Comparison of ENCODE assay signal across 8 mouse cellular contexts in genomic region chr10:95415533-95416360, GRCm38 (mm10). TPM values are rescaled to one million over a fixed set of nuclear protein-coding genes. Genes with fewer than 3 reads are reported as not detected.
DNase-seq lines count a peak whose midpoint lies in the region; ATAC-seq and TF ChIP-seq lines count a peak whose summit lies in the region.

No protein-coding gene starts in this region.

- peaks cover 39% of the 10 kb centered on the region for H3K27me3 ChIP-seq in embryonic facial prominence, embryonic 10.5 days (replicated peaks; ENCODE audit: low read depth, poor library complexity, severe bottlenecking)
- peaks cover 52% of the 10 kb centered on the region for H3K27me3 ChIP-seq in liver, embryonic 13.5 days
- 0 out of 2 replicates have a peak, but pooled peaks cover 6% of the 10 kb centered on the region for H3K27me3 ChIP-seq in neural tube, embryonic 13.5 days
- H3K27me3 ChIP-seq in thymus, adult 2 months (ENCODE audit: control insufficient read depth, insufficient read depth, low read length) = peaks cover 23% of the 10 kb centered on the region

- peak; percentile 21 for ATAC-seq in liver, embryonic 13.5 days (ENCODE audit: low read depth)
- ATAC-seq in neural tube, embryonic 13.5 days (ENCODE audit: low read depth) = peak; percentile 21

- peak overlapping the region; percentile 79 for H3K9ac ChIP-seq in liver, embryonic 13.5 days
- H3K9ac ChIP-seq in neural tube, embryonic 13.5 days = peak overlapping the region; percentile 94

- peak overlapping the region; percentile 92 for H3K27ac ChIP-seq in embryonic facial prominence, embryonic 10.5 days (replicated peaks)
- H3K27ac ChIP-seq in liver, embryonic 13.5 days = no peak overlapping the region
- H3K27ac ChIP-seq in neural tube, embryonic 13.5 days (replicated peaks) = peak overlapping the region; percentile 95
- no peak overlapping the region for H3K27ac ChIP-seq in thymus, adult 2 months (ENCODE audit: control insufficient read depth, insufficient read depth, low read length)

- H3K9me3 ChIP-seq in embryonic facial prominence, embryonic 10.5 days = no peaks in the 10 kb centered on the region
- H3K9me3 ChIP-seq in liver, embryonic 13.5 days (replicated peaks) = no peaks in the 10 kb centered on the region
- no peaks in the 10 kb centered on the region for H3K9me3 ChIP-seq in neural tube, embryonic 13.5 days

- peaks cover 39% of the 10 kb centered on the region for H3K4me1 ChIP-seq in embryonic facial prominence, embryonic 10.5 days
- H3K4me1 ChIP-seq in liver, embryonic 13.5 days (replicated peaks) = peaks cover 38% of the 10 kb centered on the region
- H3K4me1 ChIP-seq in neural tube, embryonic 13.5 days (replicated peaks) = peaks cover 28% of the 10 kb centered on the region
- peaks cover 28% of the 10 kb centered on the region for H3K4me1 ChIP-seq in thymus, adult 2 months (replicated peaks; ENCODE audit: control insufficient read depth, insufficient read depth, low read length)

- WGBS in embryonic facial prominence, embryonic 10.5 days = under 1% methylated on average over 65 of the region's 65 CpGs
- under 1% methylated on average over 61 of the region's 65 CpGs for WGBS in liver, embryonic 13.5 days (ENCODE audit: insufficient replicate concordance)
- under 1% methylated on average over 62 of the region's 65 CpGs for WGBS in neural tube, embryonic 13.5 days
- WGBS in thymus, adult 2 months = under 1% methylated on average over 65 of the region's 65 CpGs

- peak overlapping the region; percentile 83 for H3K4me3 ChIP-seq in embryonic facial prominence, embryonic 10.5 days
- H3K4me3 ChIP-seq in liver, embryonic 13.5 days (replicated peaks) = peak overlapping the region; percentile 70
- peak overlapping the region; percentile 87 for H3K4me3 ChIP-seq in neural tube, embryonic 13.5 days
- H3K4me3 ChIP-seq in thymus, adult 2 months (ENCODE audit: control insufficient read depth, insufficient read depth, low read length) = peak overlapping the region; percentile 48

- no peak for TF ChIP-seq CTCF in thymus, adult 2 months (IDR thresholded peaks at IDR 0.05; ENCODE audit: borderline replicate concordance, control insufficient read depth, extremely low read depth, insufficient read depth, low read length, poor library complexity)

- H3K4me2 ChIP-seq in liver, embryonic 13.5 days = peak overlapping the region; percentile 98
- peak overlapping the region; percentile 89 for H3K4me2 ChIP-seq in neural tube, embryonic 13.5 days

- peak; percentile 58 to 62 for DNase-seq in B cell, adult 2 months
- DNase-seq in adrenal gland, adult (ENCODE audit: inconsistent age in 2 of 2, low spot score in 1 of 2) = peak; percentile 62 to 87
- peak; percentile 75 for DNase-seq in embryonic facial prominence, embryonic 10.5 days (ENCODE audit: low spot score)
- DNase-seq in heart, adult 9 months (ENCODE audit: low spot score in 2 of 2) = peak; percentile 60 to 75
- peak; percentile 40 for DNase-seq in kidney, adult 9 months
- DNase-seq in liver, embryonic 13.5 days = peak; percentile 26
- DNase-seq in thymus, adult 2 months = peak; percentile 43

- no peaks in the 10 kb centered on the region for H3K36me3 ChIP-seq in embryonic facial prominence, embryonic 10.5 days (replicated peaks)
- H3K36me3 ChIP-seq in liver, embryonic 13.5 days = no peaks in the 10 kb centered on the region
- 0 out of 2 replicates have a peak, but pooled peaks cover 8% of the 10 kb centered on the region for H3K36me3 ChIP-seq in neural tube, embryonic 13.5 days
- no peaks in the 10 kb centered on the region for H3K36me3 ChIP-seq in thymus, adult 2 months (ENCODE audit: control insufficient read depth, insufficient read depth, low read length)

- no peak for TF ChIP-seq POLR2A in thymus, adult 2 months (IDR thresholded peaks at IDR 0.05; ENCODE audit: control insufficient read depth, extremely low read depth, insufficient read depth, low read length, poor library complexity)

RNA-seq across cellular contexts. Expression of gene Socs2, which starts 1.2 kb away (rescaled TPM):
- 36.1 and 46.7 TPM in 2 replicates for polyA plus RNA-seq in embryonic facial prominence, embryonic 10.5 days (2016; fragmentation: Nextera tagmentation; extraction: Ambion mirVana)
- polyA plus RNA-seq in liver, embryonic 13.5 days (2015; fragmentation: Nextera tagmentation; extraction: Ambion mirVana) = 6.9 and 8.1 TPM in 2 replicates
- polyA plus RNA-seq in neural tube, embryonic 13.5 days (2015; fragmentation: Nextera tagmentation; extraction: Ambion mirVana) = 139 and 155 TPM in 2 replicates
- 18.4 and 19.4 TPM in 2 replicates for polyA plus RNA-seq in thymus, adult 2 months (2012; rRNA removed)

Comparison
In these comparisons a context has a peak if more than half of its experiments do, and no peak if none do; other contexts are left out.
1. H3K27ac ChIP-seq: peak in embryonic facial prominence, embryonic 10.5 days (single experiment) and neural tube, embryonic 13.5 days (single experiment); none in liver, embryonic 13.5 days (single experiment) and thymus, adult 2 months (single experiment).
2. Peak in every context shown above with its lines, with median percentiles within 50 percentile points of each other: DNase-seq and H3K4me3 ChIP-seq.